Mouse (Mus musculus) MEL (cell line): ENCODE data around the gene Ubtd2. TPM values are rescaled to one million over a fixed set of nuclear protein-coding genes. Genes with fewer than 3 reads are reported as not detected.

Source experiments
- DNase-seq: peaks from one replicate; pipeline ENCODE4 v3.0.0; 2011; ENCODE audit warnings: low read depth, low spot score
- H3K27ac ChIP-seq: 2 replicates; pipeline ENCODE4 v1.5.1; 2012; ENCODE audit warnings: low read depth, mild to moderate bottlenecking, control low read depth, low read length, moderate library complexity; ENCODE audit not compliant: control insufficient read depth
- H3K27me3 ChIP-seq, 2 experiments: fragments of 150-350 bp in 1 of 2; sonication (generic) in 1 of 2; 2 replicates each; pipeline ENCODE4 v1.6.1; 2012; ENCODE audit warnings: low read length in 2 of 2, mild to moderate bottlenecking in 2 of 2, improper control_type of control experiment in 1 of 2, moderate library complexity in 1 of 2; ENCODE audit not compliant: insufficient read depth in 2 of 2, control insufficient read depth in 1 of 2
- H3K36me3 ChIP-seq, 2 experiments: 2 replicates each; pipeline ENCODE4 v1.6.1; 2012 to 2014; ENCODE audit warnings: low read length in 2 of 2, improper control_type of control experiment in 1 of 2, inconsistent platforms in 1 of 2, mild to moderate bottlenecking in 1 of 2; ENCODE audit not compliant: insufficient read depth in 2 of 2, control insufficient read depth in 1 of 2
- H3K4me1 ChIP-seq, 2 experiments: fragments of 150-350 bp in 1 of 2; sonication (generic) in 1 of 2; 2 replicates each; pipeline ENCODE4 v1.6.1; 2012; ENCODE audit warnings: low read length in 2 of 2, improper control_type of control experiment in 1 of 2, mild to moderate bottlenecking in 1 of 2; ENCODE audit not compliant: insufficient read depth in 2 of 2, control insufficient read depth in 1 of 2
- H3K4me3 ChIP-seq, 2 experiments: fragments of 150-350 bp in 1 of 2; sonication (generic) in 1 of 2; 2 replicates each; pipeline ENCODE4 v1.5.1; 2012; ENCODE audit warnings: low read depth in 2 of 2, low read length in 2 of 2, mild to moderate bottlenecking in 2 of 2, moderate library complexity in 2 of 2, control low read depth in 1 of 2, improper control_type of control experiment in 1 of 2; ENCODE audit not compliant: control insufficient read depth in 1 of 2, insufficient read depth in 1 of 2
- H3K79me2 ChIP-seq: 2 replicates; pipeline ENCODE4 v1.6.1; 2012; ENCODE audit warnings: mild to moderate bottlenecking, low read length, moderate library complexity; ENCODE audit not compliant: control insufficient read depth, poor library complexity, insufficient read depth
- H3K9ac ChIP-seq: 2 replicates; pipeline ENCODE4 v1.6.1; 2012; ENCODE audit warnings: low read depth, mild to moderate bottlenecking, control low read depth, low read length, moderate library complexity; ENCODE audit not compliant: control insufficient read depth, poor library complexity, severe bottlenecking
- H3K9me3 ChIP-seq: fragments of 150-350 bp; sonication (generic); replicated peaks from 2 replicates; pipeline ENCODE4 v1.6.1; 2012; ENCODE audit warnings: mild to moderate bottlenecking, low read length, improper control_type of control experiment, moderate library complexity; ENCODE audit not compliant: insufficient read depth
- BHLHE40 ChIP-seq: IDR thresholded peaks from 2 replicates; pipeline ENCODE4 v1.6.1; 2012; ENCODE audit warnings: low read depth, mild to moderate bottlenecking, inconsistent platforms, low read length, improper control_type of control experiment, borderline replicate concordance
- CHD1 ChIP-seq: IDR thresholded peaks from 2 replicates; pipeline ENCODE4 v1.6.1; 2012; ENCODE audit warnings: low read depth, mild to moderate bottlenecking, inconsistent platforms, low read length, improper control_type of control experiment
- CHD2 ChIP-seq: IDR thresholded peaks from 2 replicates; pipeline ENCODE4 v1.6.1; 2011; ENCODE audit warnings: low read length, improper control_type of control experiment
- CTCF ChIP-seq, 3 experiments: IDR thresholded peaks in 2 of 3; conservative IDR thresholded peaks in 1 of 3; 2 replicates each; pipeline ENCODE4 v1.5.1; 2011 to 2012; ENCODE audit warnings: low read length in 3 of 3, low read depth in 2 of 3, mild to moderate bottlenecking in 2 of 3, improper control_type of control experiment in 1 of 3, inconsistent platforms in 1 of 3, mixed read lengths in 1 of 3, moderate library complexity in 1 of 3; ENCODE audit not compliant: control insufficient read depth in 1 of 3, insufficient read depth in 1 of 3, poor library complexity in 1 of 3, severe bottlenecking in 1 of 3
- ELF1 ChIP-seq: IDR thresholded peaks from 2 replicates; pipeline ENCODE4 v1.6.1; 2014; ENCODE audit warnings: low read depth, mild to moderate bottlenecking, inconsistent platforms, low read length, improper control_type of control experiment, moderate library complexity
- JUND ChIP-seq: IDR thresholded peaks from 2 replicates; pipeline ENCODE4 v1.6.1; 2011; ENCODE audit warnings: low read depth, mild to moderate bottlenecking, improper control_type of control experiment, low read length
- MAFK ChIP-seq: IDR thresholded peaks from 2 replicates; pipeline ENCODE4 v1.6.1; 2011; ENCODE audit warnings: low read depth, mild to moderate bottlenecking, low read length, improper control_type of control experiment, borderline replicate concordance
- MXI1 ChIP-seq: IDR thresholded peaks from 2 replicates; pipeline ENCODE4 v1.6.1; 2011; ENCODE audit warnings: mild to moderate bottlenecking, low read depth, low read length, improper control_type of control experiment
- MYB ChIP-seq: IDR thresholded peaks from 2 replicates; pipeline ENCODE4 v1.6.1; 2011; ENCODE audit warnings: mild to moderate bottlenecking, low read depth, low read length, improper control_type of control experiment
- MYC ChIP-seq: IDR thresholded peaks from 2 replicates; pipeline ENCODE4 v1.6.1; 2011; ENCODE audit warnings: low read depth, mild to moderate bottlenecking, low read length, improper control_type of control experiment, moderate library complexity
- NELFE ChIP-seq: IDR thresholded peaks from 2 replicates; pipeline ENCODE4 v1.6.1; 2011; ENCODE audit warnings: low read depth, low read length, improper control_type of control experiment
- NRF1 ChIP-seq: IDR thresholded peaks from 2 replicates; pipeline ENCODE4 v1.6.1; 2014; ENCODE audit warnings: low read depth, mild to moderate bottlenecking, inconsistent platforms, low read length, improper control_type of control experiment, moderate library complexity; ENCODE audit not compliant: poor library complexity, insufficient read depth, severe bottlenecking
- POLR2A ChIP-seq, 2 experiments: IDR thresholded peaks; 2 replicates each; pipeline ENCODE4 v1.6.1; 2011 to 2012; ENCODE audit warnings: low read length in 2 of 2, mild to moderate bottlenecking in 2 of 2, control low read depth in 1 of 2, improper control_type of control experiment in 1 of 2, low read depth in 1 of 2, moderate library complexity in 1 of 2; ENCODE audit not compliant: control insufficient read depth in 1 of 2, insufficient read depth in 1 of 2, poor library complexity in 1 of 2
- RAD21 ChIP-seq: IDR thresholded peaks from 2 replicates; pipeline ENCODE4 v1.6.1; 2011; ENCODE audit warnings: mild to moderate bottlenecking, low read depth, low read length, improper control_type of control experiment
- RCOR1 ChIP-seq: IDR thresholded peaks from 2 replicates; pipeline ENCODE4 v1.6.1; 2012; ENCODE audit warnings: low read depth, mild to moderate bottlenecking, inconsistent platforms, low read length, improper control_type of control experiment
- SMC3 ChIP-seq: IDR thresholded peaks from 2 replicates; pipeline ENCODE4 v1.6.1; 2011; ENCODE audit warnings: low read depth, low read length, improper control_type of control experiment
- TAL1 ChIP-seq: IDR thresholded peaks from 2 replicates; pipeline ENCODE4 v1.6.1; 2012; ENCODE audit warnings: mild to moderate bottlenecking, inconsistent platforms, low read length, moderate library complexity, mixed read lengths
- TBP ChIP-seq: IDR thresholded peaks from 2 replicates; pipeline ENCODE4 v1.8.0; 2011; ENCODE audit warnings: low read depth, low read length, improper control_type of control experiment
- TCF12 ChIP-seq: IDR thresholded peaks from 2 replicates; pipeline ENCODE4 v1.6.1; 2014; ENCODE audit warnings: low read depth, mild to moderate bottlenecking, inconsistent platforms, low read length, improper control_type of control experiment, moderate library complexity
- UBTF ChIP-seq: IDR thresholded peaks from 2 replicates; pipeline ENCODE4 v1.6.1; 2012; ENCODE audit warnings: low read depth, mild to moderate bottlenecking, inconsistent platforms, low read length, improper control_type of control experiment, moderate library complexity, borderline replicate concordance; ENCODE audit not compliant: insufficient read depth
- USF1 ChIP-seq: IDR thresholded peaks from 2 replicates; pipeline ENCODE4 v1.6.1; 2014; ENCODE audit warnings: low read depth, mild to moderate bottlenecking, inconsistent platforms, low read length, improper control_type of control experiment, moderate library complexity
- ZC3H11A ChIP-seq: IDR thresholded peaks from 2 replicates; pipeline ENCODE4 v1.6.1; 2012; ENCODE audit warnings: low read depth, mild to moderate bottlenecking, inconsistent platforms, low read length, improper control_type of control experiment
- polyA plus RNA-seq, 2 experiments: library from polyadenylated mRNA; stranded (reverse) in 1 of 2; unstranded in 1 of 2; fragments of >175 nt in 1 of 2; fragments of >200 nt in 1 of 2; gene quantifications; 2 replicates each; pipeline versions ENCODE4 v1.2.1 to v1.2.4; 2012; ENCODE audit warnings: low replicate concordance in 2 of 2, low read depth in 1 of 2; ENCODE audit not compliant: insufficient read length in 2 of 2, insufficient read depth in 1 of 2, missing spikeins in 1 of 2
- total RNA-seq: library from RNA; depleted of rRNA; stranded (reverse); fragments of 300-350 nt; gene quantifications from 2 replicates; pipeline ENCODE4 v1.2.3, GENCODE M21; 2012

Gene Ubtd2
- total and polyA plus RNA-seq, 3 experiments, result 25.7 to 28.7 TPM; not detected in 1

GRCm38 (mm10) chr11:32505091-32505739 lies 50.0 kb downstream of the Ubtd2 start:
- H3K27me3 ChIP-seq, result no peaks in the 10 kb centered on the region
- H3K9ac ChIP-seq, result no peak overlapping the region
- no peaks in the 10 kb centered on the region for H3K79me2 ChIP-seq
- H3K4me3 ChIP-seq, result no peak overlapping the region
- no peaks in the 10 kb centered on the region; a peak in 1 of 4 replicates for H3K36me3 ChIP-seq
- DNase-seq, result no peak
- no peak overlapping the region for H3K27ac ChIP-seq
- H3K4me1 ChIP-seq, result no peaks in the 10 kb centered on the region
- no peaks in the 10 kb centered on the region for H3K9me3 ChIP-seq
- TF ChIP-seq NELFE (no peak), UBTF (no peak), MXI1 (no peak), ELF1 (no peak), RCOR1 (no peak), NRF1 (no peak), MYB (no peak), RAD21 (no peak), TBP (no peak), POLR2A (IDR thresholded peaks at IDR 0.05; ENCODE audit: control insufficient read depth in 1 of 2, insufficient read depth in 1 of 2, low read depth in 1 of 2, low read length in 2 of 2, poor library complexity in 1 of 2) (no peak), USF1 (no peak), CHD1 (no peak), MAFK (no peak), BHLHE40 (no peak), TCF12 (no peak), TAL1 (no peak), JUND (no peak)

DNA sequence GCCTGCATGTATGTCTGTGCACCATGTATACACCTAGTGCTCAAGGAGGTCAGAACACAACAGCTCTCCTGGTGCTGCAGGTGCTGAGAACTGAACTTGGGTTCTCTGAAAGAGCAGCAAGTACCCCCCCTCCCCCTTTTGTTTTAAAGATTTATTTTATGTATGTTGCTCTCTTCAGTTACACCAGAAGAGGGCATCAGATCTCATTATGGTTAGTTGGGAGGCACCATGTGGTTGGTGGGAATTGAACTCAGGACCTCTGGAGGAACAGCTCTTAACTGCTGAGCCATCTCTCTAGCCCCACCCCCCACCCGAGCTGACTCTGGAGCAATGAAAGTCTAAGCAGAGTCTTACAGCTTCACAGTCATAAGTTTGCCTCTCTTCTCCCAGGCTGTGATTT lies 55.8 kb downstream of the Ubtd2 start:
- Histone ChIP-seq H3K27me3 (no peaks in the 10 kb centered on the region), H3K9me3 (no peaks in the 10 kb centered on the region), H3K4me3 (no peak overlapping the region), H3K36me3 (no peaks in the 10 kb centered on the region), H3K79me2 (no peaks in the 10 kb centered on the region), H3K4me1 (no peaks in the 10 kb centered on the region), H3K27ac (no peak overlapping the region), H3K9ac (no peak overlapping the region)
- DNase-seq, result peak; percentile 47
- TF ChIP-seq MAFK (0 out of 2 replicates have a peak, but pooled peaks have one; percentile 15), MYC (0 out of 2 replicates have a peak, but pooled peaks have one; percentile 58), MYB (no peak), SMC3 (peak; percentile 71), RAD21 (peak; percentile 38), ELF1 (0 out of 2 replicates have a peak, but pooled peaks have one; percentile 10), ZC3H11A (peak; percentile 48), CHD2 (no peak), CTCF (IDR thresholded peaks at IDR 0.05 in 2 of 3, conservative IDR thresholded peaks at IDR 0.05 in 1 of 3; ENCODE audit: control insufficient read depth in 1 of 3, insufficient read depth in 1 of 3, low read depth in 2 of 3, low read length in 3 of 3, poor library complexity in 1 of 3, severe bottlenecking in 1 of 3) (peak in 2 of 3 experiments; percentile 10 to 62; a peak in 3 of 6 replicates)
